ENCODE assay signal across 23 mouse cellular contexts in genomic region chr3:39165006-39165667, GRCm38 (mm10).
"Had no signal": no experiment of that assay in that cellular context is flagged by ENCODE, and none has a peak within 500 bp of the region (broad histone marks: within the 10 kb centered on the region; RNA-seq: fewer than 3 reads in every experiment).

No protein-coding gene starts in this region.

- H3K4me1 ChIP-seq: limb, embryonic 10.5 days; limb, embryonic 13.5 days; liver, embryonic 12.5 days; liver, embryonic 15.5 days; lung, embryonic 15.5 days; megakaryocyte, embryonic 14.5 days; midbrain, embryonic 10.5 days had no signal

- H3K27ac ChIP-seq: limb, embryonic 10.5 days; limb, embryonic 13.5 days; liver, embryonic 12.5 days; liver, embryonic 15.5 days; lung, embryonic 15.5 days; midbrain, embryonic 10.5 days; stomach, postnatal 0 days had no signal

- H3K4me3 ChIP-seq: limb, embryonic 10.5 days; limb, embryonic 13.5 days; liver, embryonic 12.5 days; liver, embryonic 15.5 days; lung, embryonic 15.5 days; megakaryocyte, embryonic 14.5 days; midbrain, embryonic 10.5 days had no signal

- DNase-seq: kidney, adult 18-20 months; kidney, adult 9 months; kidney, postnatal 14 days; kidney, postnatal 4 days; layer of hippocampus, adult 9-11 months; liver; lung, adult 18-20 months; lung, postnatal 10 days; lung, postnatal 36 days; midbrain, embryonic 14.5 days; right cerebral cortex, adult 18-20 months; right cerebral cortex, postnatal 14 days; right cerebral cortex, postnatal 4 days; thymus, postnatal 25 days had no signal

- H3K9ac ChIP-seq: limb, embryonic 13.5 days; liver, embryonic 12.5 days; liver, embryonic 15.5 days; lung, embryonic 15.5 days had no signal

- H3K9me3 ChIP-seq: limb, embryonic 10.5 days; limb, embryonic 13.5 days; liver, embryonic 12.5 days; liver, embryonic 15.5 days; lung, embryonic 15.5 days; midbrain, embryonic 10.5 days had no signal

- H3K36me3 ChIP-seq: limb, embryonic 10.5 days; limb, embryonic 13.5 days; liver, embryonic 12.5 days; liver, embryonic 15.5 days; lung, embryonic 15.5 days; midbrain, embryonic 10.5 days had no signal

- ATAC-seq: intestine, embryonic 16.5 days; liver, embryonic 12.5 days had no signal

- H3K4me2 ChIP-seq: limb, embryonic 13.5 days; liver, embryonic 12.5 days; liver, embryonic 15.5 days; lung, embryonic 15.5 days had no signal

- H3K27me3 ChIP-seq: limb, embryonic 13.5 days; liver, embryonic 12.5 days; liver, embryonic 15.5 days; lung, embryonic 15.5 days; megakaryocyte, embryonic 14.5 days had no signal
